Mouse (Mus musculus): Measurements from ENCODE around the gene Ppp1r15a. TPM values are rescaled to one million over a fixed set of nuclear protein-coding genes. Genes with fewer than 3 reads are reported as not detected.
"Not testable (repeated sequence)": the region's sequence is repeated elsewhere in the genome, so short reads cannot be mapped to it uniquely, and the experiment has no call there.

Gene Ppp1r15a
- polyA plus RNA-seq, 1 experiment from 2014 or later, result 180 TPM

DNA sequence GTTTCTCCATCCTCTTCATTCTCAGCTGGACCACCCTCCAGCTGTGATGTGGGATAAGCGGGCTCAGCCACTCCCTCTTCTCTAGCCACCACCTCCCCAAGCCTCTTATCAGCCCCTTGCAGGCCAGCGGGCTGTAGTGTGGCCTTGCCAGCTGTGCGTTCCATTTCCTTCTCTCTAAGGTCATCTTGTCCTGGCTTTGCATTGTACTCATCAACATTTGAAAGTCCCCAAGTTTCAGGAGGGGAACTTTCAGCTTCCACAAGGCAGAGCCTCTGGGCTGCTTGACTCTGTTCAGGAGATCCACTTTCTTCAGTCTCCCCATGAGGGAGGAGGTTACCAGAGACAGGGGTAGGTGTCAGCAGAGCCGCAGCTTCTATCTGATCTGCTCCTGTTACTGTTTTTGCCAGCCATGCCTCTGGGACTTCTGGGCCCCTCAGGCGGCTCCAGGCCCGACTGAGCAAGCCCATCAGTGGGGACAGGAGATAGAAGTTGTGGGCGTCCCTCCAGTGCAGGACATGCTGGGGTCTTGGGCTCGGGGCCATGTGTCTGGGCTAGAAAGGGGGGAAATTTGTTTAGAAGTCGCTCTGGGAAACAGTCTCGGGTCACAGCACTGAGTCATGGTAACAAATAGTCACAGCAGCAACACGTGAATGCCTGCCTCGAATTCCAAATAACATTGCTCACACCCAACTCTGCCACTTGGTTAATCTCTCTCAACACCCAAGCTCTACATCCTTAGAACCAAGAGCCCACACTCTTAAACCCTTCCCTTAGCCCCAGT lies 1.0 kb downstream of the Ppp1r15a start:
- peak overlapping the region; percentile 80 for H3K4me2 ChIP-seq
- peak; percentile 92 for DNase-seq
- peak; percentile 86 for ATAC-seq (ENCODE audit: low read depth)
- H3K9me3 ChIP-seq (replicated peaks), result no peaks in the 10 kb centered on the region
- H3K4me1 ChIP-seq (replicated peaks), result peaks cover 67% of the 10 kb centered on the region
- peak overlapping the region; percentile 99 for H3K4me3 ChIP-seq (replicated peaks)
- no peaks in the 10 kb centered on the region for H3K27me3 ChIP-seq
- 4% methylated on average over 12 of the region's 12 CpGs for WGBS (ENCODE audit: insufficient replicate concordance)
- H3K36me3 ChIP-seq, result peaks cover 40% of the 10 kb centered on the region
- peak overlapping the region; percentile 99 for H3K27ac ChIP-seq
- H3K9ac ChIP-seq, result peak overlapping the region; percentile 100

- Histone ChIP-seq H3K36me3 (peaks cover 40% of the 10 kb centered on the region), H3K27ac (peak overlapping the region; percentile 99), H3K4me2 (peak overlapping the region; percentile 80), H3K27me3 (no peaks in the 10 kb centered on the region), H3K9ac (peak overlapping the region; percentile 100), H3K4me3 (replicated peaks) (peak overlapping the region; percentile 99), H3K4me1 (replicated peaks) (peaks cover 68% of the 10 kb centered on the region), H3K9me3 (replicated peaks) (no peaks in the 10 kb centered on the region)
- WGBS (ENCODE audit: insufficient replicate concordance), result 42% methylated on average over 13 of the region's 13 CpGs
- ATAC-seq (ENCODE audit: low read depth) (no peak), DNase-seq (no peak)
Observed at GRCm38 (mm10) chr7:45523678-45524170, 2.3 kb downstream of the Ppp1r15a start.

GRCm38 (mm10) chr7:45522957-45523676 lies 3.0 kb downstream of the Ppp1r15a start:
- whole genome bisulfite sequencing (ENCODE audit: insufficient replicate concordance), result 49% methylated on average over 18 of the region's 18 CpGs
- peak overlapping the region; percentile 99 for H3K27ac ChIP-seq
- peaks cover 73% of the 10 kb centered on the region for H3K4me1 ChIP-seq (replicated peaks)
- H3K4me3 ChIP-seq (replicated peaks), result peak overlapping the region; percentile 99
- DNase-seq (peak; percentile 66), ATAC-seq (ENCODE audit: low read depth) (peak; percentile 16)
- H3K4me2 ChIP-seq, result peak overlapping the region; percentile 80
- H3K9ac ChIP-seq, result peak overlapping the region; percentile 100
- H3K27me3 ChIP-seq, result no peaks in the 10 kb centered on the region
- H3K36me3 ChIP-seq, result peaks cover 40% of the 10 kb centered on the region
- no peaks in the 10 kb centered on the region for H3K9me3 ChIP-seq (replicated peaks)

- Histone ChIP-seq H3K9me3 (replicated peaks) (no peaks in the 10 kb centered on the region), H3K4me3 (replicated peaks) (peak overlapping the region; percentile 99), H3K36me3 (peaks cover 40% of the 10 kb centered on the region), H3K4me1 (replicated peaks) (peaks cover 68% of the 10 kb centered on the region), H3K9ac (peak overlapping the region; percentile 100), H3K4me2 (peak overlapping the region; percentile 80), H3K27ac (peak overlapping the region; percentile 99), H3K27me3 (no peaks in the 10 kb centered on the region)
- 52% methylated on average over 16 of the region's 16 CpGs for WGBS (ENCODE audit: insufficient replicate concordance)
- DNase-seq (no peak), ATAC-seq (ENCODE audit: low read depth) (no peak)
Observed at GRCm38 (mm10) chr7:45522194-45522752, 3.8 kb downstream of the Ppp1r15a start.

DNA sequence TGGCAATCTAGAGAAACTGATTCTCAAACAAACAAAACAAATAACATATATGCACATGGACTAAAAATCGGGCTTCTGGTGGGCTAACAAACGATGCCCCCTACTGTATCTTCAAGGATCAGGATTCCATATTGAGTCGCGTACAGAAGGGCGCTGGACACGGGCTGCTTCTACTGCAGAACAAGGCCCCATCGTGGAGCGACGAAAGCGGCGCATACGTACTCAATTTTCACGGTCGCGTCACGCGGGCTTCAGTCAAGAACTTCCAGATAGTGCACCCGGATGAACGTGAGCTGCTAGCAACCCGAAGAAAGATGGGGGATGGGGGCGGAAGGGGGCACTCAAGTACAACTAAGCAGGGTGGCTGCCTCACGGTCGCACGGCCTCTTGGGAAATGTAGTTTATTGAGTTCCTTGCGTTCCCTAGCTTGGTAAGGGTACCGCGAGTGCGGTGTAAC lies 4.3 kb downstream of the Ppp1r15a start:
- Histone ChIP-seq H3K4me2 (peak overlapping the region; percentile 80), H3K36me3 (peaks cover 40% of the 10 kb centered on the region), H3K9me3 (replicated peaks) (no peaks in the 10 kb centered on the region), H3K27me3 (no peaks in the 10 kb centered on the region), H3K9ac (peak overlapping the region; percentile 100), H3K27ac (peak overlapping the region; percentile 99), H3K4me1 (replicated peaks) (peaks cover 65% of the 10 kb centered on the region), H3K4me3 (replicated peaks) (peak overlapping the region; percentile 99)
- DNase-seq, result peak; percentile 78
- ATAC-seq (ENCODE audit: low read depth), result no peak
- under 1% methylated on average over 28 of the region's 28 CpGs for WGBS (ENCODE audit: insufficient replicate concordance)

- ATAC-seq (ENCODE audit: low read depth) (no peak), DNase-seq (no peak)
- H3K4me2 ChIP-seq, result peak overlapping the region; percentile 80
- peaks cover 40% of the 10 kb centered on the region for H3K36me3 ChIP-seq
- H3K4me3 ChIP-seq (replicated peaks), result 0 out of 2 replicates have a peak overlapping the region, but pooled peaks have one; percentile 99
- H3K4me1 ChIP-seq (replicated peaks), result peaks cover 73% of the 10 kb centered on the region
- WGBS (ENCODE audit: insufficient replicate concordance), result 88% methylated on average over 7 of the region's 7 CpGs
- H3K9me3 ChIP-seq (replicated peaks), result no peaks in the 10 kb centered on the region
- 0 out of 2 replicates have a peak overlapping the region, but pooled peaks have one; percentile 2 for H3K9ac ChIP-seq
- no peaks in the 10 kb centered on the region for H3K27me3 ChIP-seq
- H3K27ac ChIP-seq, result peak overlapping the region; percentile 99; the same call in 1 of the 2 replicates
Observed at GRCm38 (mm10) chr7:45520605-45521004, 5.5 kb downstream of the Ppp1r15a start.

- no peaks in the 10 kb centered on the region for H3K27me3 ChIP-seq
- H3K9ac ChIP-seq, result peak overlapping the region; percentile 46
- H3K4me1 ChIP-seq (replicated peaks), result peaks cover 77% of the 10 kb centered on the region
- no peak overlapping the region for H3K4me3 ChIP-seq (replicated peaks)
- H3K4me2 ChIP-seq, result peak overlapping the region; percentile 26
- no peak for DNase-seq
- H3K36me3 ChIP-seq, result peaks cover 37% of the 10 kb centered on the region
- 64% methylated on average over 8 of the region's 8 CpGs for WGBS (ENCODE audit: insufficient replicate concordance)
- peak overlapping the region; percentile 72 for H3K27ac ChIP-seq
- 0 out of 2 replicates have a peak, but pooled peaks have one; percentile 9 for ATAC-seq (ENCODE audit: low read depth)
- no peaks in the 10 kb centered on the region for H3K9me3 ChIP-seq (replicated peaks)
Observed at GRCm38 (mm10) chr7:45519345-45520120, 6.5 kb downstream of the Ppp1r15a start.

GRCm38 (mm10) chr7:45518618-45519017 lies 7.5 kb downstream of the Ppp1r15a start:
- no peaks in the 10 kb centered on the region for H3K27me3 ChIP-seq
- no peak for DNase-seq
- no peak overlapping the region for H3K4me3 ChIP-seq (replicated peaks)
- no peak overlapping the region for H3K4me2 ChIP-seq
- H3K36me3 ChIP-seq, result peaks cover 29% of the 10 kb centered on the region
- 89% methylated on average over 16 of the region's 16 CpGs for WGBS (ENCODE audit: insufficient replicate concordance)
- peaks cover 78% of the 10 kb centered on the region for H3K4me1 ChIP-seq (replicated peaks)
- ATAC-seq (ENCODE audit: low read depth), result no peak
- H3K9ac ChIP-seq, result no peak overlapping the region
- H3K9me3 ChIP-seq (replicated peaks), result no peaks in the 10 kb centered on the region
- H3K27ac ChIP-seq, result peak overlapping the region; percentile 72

- peaks cover 11% of the 10 kb centered on the region for H3K36me3 ChIP-seq
- H3K27ac ChIP-seq; H3K9ac ChIP-seq; H3K27me3 ChIP-seq; DNase-seq; H3K4me3 ChIP-seq (replicated peaks); H3K9me3 ChIP-seq (replicated peaks); H3K4me2 ChIP-seq; ATAC-seq (ENCODE audit: low read depth): not testable (repeated sequence)
- WGBS (ENCODE audit: insufficient replicate concordance), result 58% methylated on average over 5 of the region's 5 CpGs
- peaks cover 62% of the 10 kb centered on the region for H3K4me1 ChIP-seq (replicated peaks)
Observed at GRCm38 (mm10) chr7:45516846-45517245, 9.2 kb downstream of the Ppp1r15a start.

DNA sequence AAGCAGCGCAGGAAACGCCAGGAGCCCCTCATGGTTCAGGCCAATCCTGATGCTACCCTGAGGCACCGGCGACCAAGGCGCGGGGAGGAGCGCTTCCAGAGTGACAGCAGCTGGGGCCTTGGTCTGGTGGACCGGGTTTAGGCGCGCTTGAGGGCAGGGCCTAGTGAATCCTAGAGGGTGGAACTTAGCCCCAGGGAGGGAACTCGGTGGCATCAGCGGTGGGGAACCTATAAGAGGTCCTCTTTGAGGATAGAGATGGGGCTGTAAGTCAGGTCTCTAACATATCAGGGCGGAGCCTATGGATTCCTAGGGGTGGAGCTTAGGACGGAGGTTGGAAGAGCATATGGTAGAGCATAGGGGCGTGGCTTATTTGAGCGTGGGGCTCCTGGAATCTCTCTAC lies 10.6 kb downstream of the Ppp1r15a start:
- Histone ChIP-seq H3K4me2 (peak overlapping the region; percentile 62), H3K27me3 (no peaks in the 10 kb centered on the region), H3K27ac (peak overlapping the region; percentile 82), H3K4me3 (replicated peaks) (peak overlapping the region; percentile 36), H3K4me1 (replicated peaks) (peaks cover 52% of the 10 kb centered on the region), H3K9ac (peak overlapping the region; percentile 60), H3K9me3 (replicated peaks) (no peaks in the 10 kb centered on the region), H3K36me3 (no peaks in the 10 kb centered on the region)
- DNase-seq (peak; percentile 80), ATAC-seq (ENCODE audit: low read depth) (peak; percentile 85)
- WGBS (ENCODE audit: insufficient replicate concordance), result 8% methylated on average over 16 of the region's 16 CpGs

Data from liver, embryonic 13.5 days (tissue).